Mouse (Mus musculus) adrenal gland, adult 18-20 months (tissue): Measurements from ENCODE around the gene Celf1. TPM values are rescaled to one million over a fixed set of nuclear protein-coding genes. Genes with fewer than 3 reads are reported as not detected.
"Not testable (repeated sequence)": the region's sequence is repeated elsewhere in the genome, so short reads cannot be mapped to it uniquely, and the experiment has no call there.

Source experiments
- DNase-seq, 2 experiments: peaks; one replicate each; pipeline ENCODE4 v3.0.0; 2021 to 2022; ENCODE audit warnings: low spot score in 2 of 2
- total RNA-seq, 2 experiments: library from RNA; stranded (reverse); gene quantifications; 1 replicate in 1 of 2; 2 replicates in 1 of 2; pipeline ENCODE4 v1.2.3; 2021

Celf1 gene
- total RNA-seq, 2 experiments from 2014 or later: 90.5 to 97.3 TPM

DNA sequence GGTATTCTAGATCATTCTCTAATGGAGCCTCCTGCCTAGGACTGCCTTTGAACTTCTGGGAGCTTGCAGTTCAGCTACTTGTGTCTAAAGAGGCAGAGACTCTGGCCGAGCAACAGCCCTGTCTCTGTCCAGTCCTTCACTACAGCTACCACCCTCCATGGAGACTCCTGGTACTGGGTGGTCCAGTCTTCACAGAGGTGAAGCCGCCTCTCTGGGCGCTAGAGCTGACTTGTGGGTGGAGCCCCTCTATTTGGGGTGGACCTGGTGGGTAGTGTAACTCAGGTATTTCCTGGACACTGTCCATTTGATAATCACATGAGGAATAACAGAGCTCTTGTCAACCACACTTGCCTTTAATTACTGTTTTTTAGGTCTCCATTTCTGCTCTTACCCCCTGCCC is 79.7 kb downstream of the Celf1 start:
- DNase-seq: no peak

DNA sequence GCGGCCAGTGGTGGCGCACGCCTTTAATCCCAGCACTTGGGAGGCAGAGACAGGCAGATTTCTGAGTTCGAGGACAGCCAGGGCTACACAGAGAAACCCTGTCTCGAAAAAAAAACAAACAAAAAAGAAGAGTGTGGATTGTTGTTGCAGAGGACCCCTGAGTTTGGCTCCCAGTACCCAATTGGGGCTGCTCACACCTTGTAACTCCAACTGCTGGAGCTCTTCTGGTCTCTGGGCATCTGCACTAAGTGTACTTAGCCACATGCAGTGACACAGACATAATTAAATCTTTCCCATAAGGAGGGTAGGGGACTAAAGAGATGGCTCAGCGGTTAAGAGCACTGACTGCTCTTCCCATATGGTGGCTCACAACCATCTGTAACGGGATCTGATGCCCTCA is 82.1 kb downstream of the Celf1 start:
- not testable (repeated sequence) for DNase-seq

DNA sequence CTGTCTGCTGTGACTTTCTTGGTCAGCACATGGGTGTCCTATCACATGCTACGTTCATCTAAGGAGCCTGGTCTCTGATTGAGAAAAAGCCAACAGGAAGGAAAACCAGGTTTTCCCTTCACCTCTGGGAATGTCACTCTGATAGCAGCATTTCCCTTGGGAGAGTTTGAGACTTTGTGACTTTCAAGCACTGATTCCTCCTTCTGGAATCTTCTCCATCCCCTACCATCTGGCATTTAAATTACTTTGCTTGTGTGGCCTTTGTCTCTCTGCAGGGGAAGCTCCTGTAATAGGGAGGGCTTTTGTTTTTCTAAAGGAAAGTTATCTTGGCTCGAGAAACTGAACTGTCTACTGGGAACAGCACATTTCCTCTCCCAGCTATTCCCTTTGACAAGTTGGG is 82.9 kb downstream of the Celf1 start:
- DNase-seq: no peak

DNA sequence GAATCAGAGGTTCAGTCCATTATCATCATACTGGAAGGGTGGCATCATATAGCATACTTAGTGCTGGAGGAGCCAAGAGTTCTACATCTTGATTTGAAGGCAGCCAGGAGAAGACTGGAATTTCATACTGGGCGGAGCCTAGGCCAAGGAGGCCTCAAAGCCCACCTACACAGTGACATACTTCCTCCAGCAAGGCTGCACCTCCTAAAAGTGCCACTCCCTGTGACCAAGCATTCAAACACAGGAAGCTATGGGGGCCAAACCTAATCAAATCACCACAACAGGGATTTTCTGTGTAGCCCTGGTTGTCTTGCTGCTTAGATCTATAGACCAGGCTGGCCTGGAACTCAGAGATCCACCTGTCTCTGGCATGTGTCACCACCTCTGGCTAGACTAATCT is 83.8 kb downstream of the Celf1 start:
- no peak for DNase-seq

DNA sequence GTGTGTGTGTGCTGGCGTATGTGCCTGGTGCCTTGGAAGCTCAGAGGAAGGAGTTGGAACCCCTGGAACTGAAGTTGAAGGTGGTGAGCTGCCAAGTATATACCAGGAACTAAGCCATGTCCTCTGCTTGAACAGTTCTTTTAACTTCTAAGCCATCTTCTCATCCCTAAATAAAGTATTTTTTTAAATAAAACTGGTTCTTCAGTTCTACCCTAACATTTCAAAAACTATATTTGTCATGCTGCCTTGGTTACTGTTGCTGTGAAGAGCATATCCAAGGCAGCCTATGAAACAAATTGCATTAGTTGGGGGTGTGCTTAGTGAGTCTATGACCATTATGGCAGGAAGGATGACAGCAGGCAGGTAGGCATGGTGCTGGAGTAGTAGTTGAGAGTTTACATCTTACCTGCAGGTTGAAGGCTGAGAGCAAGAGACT is 84.9 kb downstream of the Celf1 start:
- no peak for DNase-seq

DNA sequence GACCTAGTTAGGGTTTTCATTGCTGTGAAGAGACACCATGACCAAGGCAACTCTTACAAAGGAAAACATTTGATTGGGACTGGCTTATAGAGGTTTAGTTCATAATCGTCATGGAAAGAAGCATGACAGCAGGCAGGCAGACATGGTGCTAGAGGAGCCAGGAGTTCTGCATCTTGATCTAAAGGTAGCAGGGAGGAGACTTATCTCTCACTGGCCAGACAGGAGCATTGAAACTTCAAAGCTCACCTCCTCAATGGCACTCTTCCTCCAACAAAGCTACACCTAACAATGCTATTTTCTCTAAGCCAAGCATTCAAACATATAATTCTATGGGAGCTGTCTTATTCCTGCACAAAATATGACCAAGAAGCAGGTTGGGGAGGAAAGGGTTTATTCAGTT is 86.3 kb downstream of the Celf1 start:
- no peak for DNase-seq

DNA sequence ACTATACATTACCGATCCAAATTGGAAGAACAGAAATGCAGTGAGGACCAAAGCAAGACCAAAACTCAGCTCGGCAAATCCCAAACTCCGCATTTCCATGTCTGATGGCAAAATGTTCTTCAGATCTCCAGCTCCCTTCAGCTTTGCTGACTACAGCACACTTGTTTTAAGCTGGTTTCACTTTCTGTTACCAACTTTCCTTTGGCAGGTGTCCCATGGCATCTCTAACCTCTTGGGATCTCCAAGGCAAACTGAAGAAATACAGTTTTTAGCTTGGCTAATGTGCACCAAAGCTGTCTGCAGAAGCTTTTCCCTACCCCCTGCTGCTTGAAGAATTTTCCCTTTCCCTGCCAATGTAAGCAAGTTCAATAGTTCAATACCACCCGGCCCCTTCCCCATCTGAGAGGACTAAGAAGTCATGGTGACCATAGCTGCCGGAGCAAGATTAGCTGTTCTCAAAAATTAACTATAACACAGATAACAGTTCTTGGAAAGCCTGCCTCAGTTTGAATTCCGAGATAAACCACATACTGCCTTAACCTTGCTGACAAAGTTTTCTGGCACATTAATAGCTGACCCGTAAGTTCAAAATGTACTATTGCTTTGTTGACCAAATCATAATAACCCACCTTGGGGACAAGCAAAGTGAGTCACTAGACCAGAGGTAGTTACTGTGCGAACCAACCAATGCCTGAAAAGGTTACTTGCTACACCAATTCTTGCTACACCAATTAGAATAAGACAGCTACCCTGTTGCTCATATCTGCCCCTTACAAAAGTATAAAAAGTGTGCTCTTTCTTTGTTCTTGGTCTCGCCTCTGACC is 87.4 kb downstream of the Celf1 start:
- DNase-seq: no peak

DNA sequence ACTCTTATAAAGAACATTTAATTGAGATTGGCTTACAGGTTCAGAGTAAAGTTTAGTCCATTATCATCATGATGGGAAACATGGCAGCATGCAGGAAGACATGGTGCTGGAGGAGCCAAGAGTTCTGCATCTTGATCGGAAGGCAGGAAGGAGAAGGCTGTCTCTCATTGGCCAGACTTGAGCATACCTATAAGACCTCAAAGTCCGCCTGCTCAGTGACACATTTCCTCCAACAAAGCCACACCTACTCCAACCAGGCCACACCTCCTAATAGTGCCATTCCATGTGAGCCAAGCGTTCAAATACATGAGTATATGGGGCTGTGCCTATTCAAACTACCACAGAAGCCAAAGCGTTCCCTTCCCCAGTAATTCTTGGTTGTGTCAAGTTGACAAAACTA is 91.0 kb downstream of the Celf1 start:
- no peak for DNase-seq

DNA sequence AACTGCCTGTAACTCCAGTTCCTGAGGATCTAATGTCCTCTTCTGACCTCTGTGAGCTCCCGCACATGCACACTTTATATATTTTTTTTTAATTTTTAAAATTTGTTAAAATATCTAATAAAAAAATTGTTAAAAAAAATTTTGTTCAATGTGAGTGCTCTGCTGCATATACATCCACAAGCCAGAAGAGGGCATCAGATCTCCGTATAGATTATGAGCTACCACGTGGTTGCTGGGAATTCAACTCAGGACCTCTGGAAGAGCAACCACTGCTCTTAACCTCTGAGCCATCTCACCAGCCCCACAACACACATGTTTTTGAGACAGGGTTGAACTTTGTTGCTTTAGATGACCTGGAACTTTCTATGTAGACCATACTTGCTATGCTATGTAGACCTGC is 92.8 kb downstream of the Celf1 start:
- DNase-seq: no peak

DNA sequence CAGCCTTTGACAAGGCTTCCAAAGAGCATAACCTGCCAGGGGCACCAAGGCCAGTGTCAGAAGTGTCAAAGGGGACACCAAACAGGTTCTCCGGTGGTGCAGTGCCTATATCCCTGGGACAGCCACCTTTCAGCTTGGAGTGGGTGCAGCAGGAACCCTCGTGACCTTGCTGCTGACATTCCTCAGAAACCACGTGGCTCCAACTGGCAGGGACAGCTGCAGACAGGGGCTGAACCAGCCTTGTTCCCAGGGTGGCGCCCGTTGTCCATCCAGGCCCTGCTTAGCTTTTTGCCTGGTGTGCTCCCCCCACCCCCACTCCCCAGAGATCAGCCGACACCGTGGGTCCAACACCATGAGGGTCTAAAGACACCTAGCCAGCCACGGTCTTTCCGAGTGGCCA is 95.2 kb downstream of the Celf1 start, which contains the start of gene Rapsn:
TSS of gene Rapsn (plus strand) at position 236 of the 400 bp plus-strand sequence.
- DNase-seq: peak in 1 of 2 experiments; percentile 36

DNA sequence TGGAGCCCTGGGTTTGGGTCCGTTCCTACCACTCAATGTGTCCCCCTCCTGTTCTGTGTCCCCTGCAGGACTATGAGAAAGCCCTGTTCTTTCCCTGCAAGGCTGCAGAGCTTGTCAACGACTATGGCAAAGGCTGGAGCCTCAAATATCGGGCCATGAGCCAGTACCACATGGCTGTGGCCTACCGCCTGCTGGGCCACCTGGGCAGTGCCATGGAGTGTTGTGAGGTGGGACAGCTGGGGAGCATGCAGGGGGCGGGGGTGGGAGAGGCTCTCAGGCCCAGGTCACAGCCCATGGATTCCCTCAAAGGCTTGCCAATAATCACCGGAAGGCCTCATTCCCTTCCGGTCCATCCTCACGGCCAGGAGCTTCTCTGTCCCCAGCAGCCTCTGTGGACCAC is 101.6 kb downstream of the Celf1 start:
- no peak for DNase-seq

DNA sequence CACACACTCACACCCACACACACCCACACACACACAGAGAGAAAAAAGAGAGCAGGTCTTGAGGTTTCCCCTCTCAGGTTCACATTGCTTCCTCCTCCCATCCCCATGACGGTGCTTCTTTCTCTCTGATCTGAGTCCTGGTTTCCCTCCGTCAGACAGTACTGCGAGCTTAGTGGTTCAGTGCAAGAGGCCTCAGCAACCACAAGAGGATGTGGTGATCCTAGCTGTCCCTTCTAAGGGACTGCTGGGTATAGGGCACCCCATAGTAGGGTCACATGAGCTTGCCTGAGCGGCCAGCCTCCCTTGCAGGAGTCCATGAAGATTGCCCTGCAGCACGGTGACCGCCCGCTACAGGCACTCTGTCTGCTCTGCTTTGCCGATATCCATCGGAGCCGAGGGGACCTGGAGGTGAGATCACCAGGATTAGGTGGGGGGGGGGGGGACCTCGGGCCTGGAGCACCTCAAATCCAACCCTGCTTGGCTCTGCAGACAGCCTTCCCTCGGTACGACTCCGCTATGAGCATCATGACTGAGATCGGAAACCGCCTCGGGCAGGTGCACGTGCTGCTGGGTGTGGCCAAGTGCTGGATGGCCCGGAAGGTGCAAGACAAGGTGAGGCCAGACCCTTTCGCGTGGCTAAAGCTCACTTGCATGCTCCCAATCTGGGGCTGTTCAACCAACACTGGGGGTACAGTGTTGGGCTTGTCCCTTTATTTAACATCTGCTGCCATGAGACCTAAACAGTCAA is 102.6 kb downstream of the Celf1 start:
- DNase-seq: no peak

DNA sequence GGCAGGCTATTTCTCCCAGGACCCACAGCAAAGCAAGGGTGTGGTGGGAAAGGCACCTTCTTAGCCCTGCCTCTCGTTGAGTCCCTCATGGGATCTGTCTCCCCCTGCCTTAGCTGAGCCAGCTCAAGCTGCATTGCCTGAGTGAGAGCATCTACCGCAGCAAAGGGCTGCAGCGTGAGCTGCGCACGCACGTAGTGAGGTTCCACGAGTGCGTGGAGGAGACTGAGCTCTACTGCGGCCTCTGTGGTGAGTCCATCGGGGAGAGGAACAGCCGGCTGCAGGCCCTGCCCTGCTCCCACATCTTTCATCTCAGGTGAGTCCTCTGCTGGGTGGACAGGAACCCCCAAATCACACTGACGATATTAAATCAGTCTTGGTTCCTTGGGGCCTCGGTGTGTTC is 104.5 kb downstream of the Celf1 start:
- DNase-seq: no peak

DNA sequence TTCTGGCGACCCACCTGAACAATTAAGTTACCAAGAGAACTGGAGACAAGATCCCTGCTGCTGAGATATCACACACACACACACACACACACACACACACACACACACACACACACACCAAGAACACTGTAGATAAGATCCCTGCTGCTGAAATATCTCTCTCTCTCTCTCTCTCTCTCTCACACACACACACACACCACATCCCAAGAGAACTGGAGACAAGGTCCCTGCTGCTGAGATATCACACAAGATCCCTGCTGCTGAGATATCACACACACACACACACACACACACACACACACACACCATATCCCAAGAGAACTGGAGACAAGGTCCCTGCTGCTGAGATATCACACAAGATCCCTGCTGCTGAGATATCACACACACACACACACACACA is 105.6 kb downstream of the Celf1 start:
- DNase-seq: not testable (repeated sequence)

DNA sequence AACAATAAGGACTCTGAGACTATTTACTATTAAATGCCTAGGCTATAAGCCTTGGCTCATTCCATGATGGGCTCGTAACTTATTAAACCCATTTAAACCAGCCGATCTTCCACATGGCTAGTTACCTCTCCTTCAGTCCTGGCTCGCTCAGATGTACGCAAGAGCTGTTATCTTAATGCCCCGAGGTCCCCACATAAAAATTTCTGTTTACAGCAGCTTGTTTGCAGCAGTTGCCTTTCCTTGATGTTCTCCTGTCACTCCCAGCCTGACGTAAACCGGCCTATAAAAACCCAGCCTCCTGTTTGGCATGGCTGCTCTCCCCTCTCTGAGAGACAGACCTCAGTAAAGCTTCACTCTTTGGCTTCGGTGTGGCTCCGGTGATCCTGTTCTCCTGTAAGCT is 107.2 kb downstream of the Celf1 start:
- DNase-seq: no peak

DNA sequence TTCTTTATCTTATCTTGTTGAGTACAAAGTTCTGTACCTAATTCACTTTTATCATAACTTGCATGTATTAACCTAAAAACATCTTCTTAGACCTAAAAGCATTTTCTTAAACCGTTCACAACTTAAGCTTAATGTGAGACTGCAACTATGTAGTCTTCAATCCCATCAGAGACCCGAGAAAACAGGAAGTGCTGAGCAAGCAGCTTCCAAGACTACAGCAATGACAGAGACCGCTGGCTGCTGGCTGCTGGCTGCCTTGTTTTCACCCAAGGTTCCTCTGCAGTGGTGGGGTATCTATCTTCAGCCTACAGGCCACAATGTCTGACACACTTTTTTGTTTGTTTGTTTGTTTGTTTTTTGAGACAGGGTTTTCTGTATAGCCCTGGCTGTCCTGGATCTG is 111.7 kb downstream of the Celf1 start:
- DNase-seq: no peak

DNA sequence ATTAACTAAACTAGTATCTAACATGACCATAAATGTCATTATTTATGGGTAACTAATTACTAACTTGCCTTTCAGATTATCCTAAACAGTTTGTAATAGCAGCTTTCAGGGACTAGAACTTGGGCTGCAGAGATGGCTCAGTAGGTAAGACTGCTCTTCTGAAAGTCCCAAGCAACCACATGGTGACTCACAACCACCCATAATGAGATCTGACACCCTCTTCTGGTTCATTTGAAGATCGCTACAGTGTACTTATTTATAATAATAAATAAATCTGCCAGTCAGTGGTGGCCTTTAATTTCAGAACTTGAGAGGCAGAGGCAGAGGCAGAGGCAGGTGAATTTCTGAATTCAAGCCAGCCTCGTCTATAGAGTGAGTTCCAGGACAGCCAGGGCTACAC is 112.6 kb downstream of the Celf1 start:
- DNase-seq: no peak

DNA sequence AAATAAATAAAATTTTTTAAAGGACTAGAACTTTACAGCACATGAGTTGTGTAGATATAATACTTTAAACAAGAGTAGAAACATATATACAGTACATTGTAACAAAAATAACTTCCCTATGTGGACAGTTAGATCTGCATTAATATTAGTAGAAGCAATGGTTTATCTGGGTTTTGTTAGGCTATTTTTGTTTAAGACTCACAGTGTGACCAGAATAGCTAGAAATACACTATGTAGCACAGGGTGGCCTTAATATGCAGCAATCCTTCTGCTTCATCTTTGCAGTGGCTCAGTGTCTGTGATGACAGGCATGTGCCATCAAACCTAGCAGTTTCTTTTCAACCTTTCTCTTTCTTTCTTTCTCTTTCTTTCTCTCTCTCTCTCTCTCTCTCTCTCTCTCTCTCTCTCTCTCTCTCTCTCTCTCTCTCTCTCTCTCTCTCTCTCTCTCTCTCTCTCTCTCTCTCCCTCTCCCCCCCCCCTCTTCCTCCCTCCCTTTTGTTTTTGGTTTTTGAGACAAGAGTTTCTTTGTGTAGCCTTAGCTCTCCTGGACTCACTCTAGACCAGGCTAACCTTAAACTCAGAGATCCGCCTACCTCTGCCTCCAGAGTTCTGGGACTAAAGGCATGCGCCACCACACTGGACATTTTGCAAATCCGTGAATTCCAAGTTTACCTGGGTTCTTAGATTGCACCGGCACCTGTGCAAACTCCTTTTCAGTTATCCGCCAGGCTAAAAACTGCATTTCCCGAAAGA is 113.2 kb downstream of the Celf1 start:
- DNase-seq: no peak

DNA sequence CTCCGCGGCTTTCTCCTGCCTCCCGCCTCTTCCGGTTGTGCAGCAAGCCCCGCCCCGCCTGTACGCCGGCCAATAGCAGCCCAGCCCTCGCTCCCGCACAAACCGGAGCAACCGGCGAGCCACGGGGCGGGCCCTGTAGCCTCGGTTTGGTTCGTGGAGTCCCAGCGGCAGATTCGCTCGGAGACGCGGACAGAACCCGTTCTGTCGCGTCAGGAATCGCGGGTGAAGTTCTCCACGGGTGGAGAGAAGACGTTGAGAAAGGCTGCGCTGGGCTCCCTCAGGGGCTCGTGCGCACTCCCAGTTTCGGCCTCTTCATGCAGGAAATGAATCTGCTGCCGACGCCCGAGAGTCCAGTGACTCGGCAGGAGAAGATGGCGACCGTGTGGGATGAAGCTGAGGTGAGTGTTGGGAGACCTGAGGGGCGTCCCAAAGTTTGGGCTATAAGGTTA is 113.8 kb downstream of the Celf1 start, which contains the start of gene Psmc3:
TSS of gene Psmc3 (plus strand) at position 76 of the 449 bp plus-strand sequence.
- peak; percentile 94 to 95 for DNase-seq

DNA sequence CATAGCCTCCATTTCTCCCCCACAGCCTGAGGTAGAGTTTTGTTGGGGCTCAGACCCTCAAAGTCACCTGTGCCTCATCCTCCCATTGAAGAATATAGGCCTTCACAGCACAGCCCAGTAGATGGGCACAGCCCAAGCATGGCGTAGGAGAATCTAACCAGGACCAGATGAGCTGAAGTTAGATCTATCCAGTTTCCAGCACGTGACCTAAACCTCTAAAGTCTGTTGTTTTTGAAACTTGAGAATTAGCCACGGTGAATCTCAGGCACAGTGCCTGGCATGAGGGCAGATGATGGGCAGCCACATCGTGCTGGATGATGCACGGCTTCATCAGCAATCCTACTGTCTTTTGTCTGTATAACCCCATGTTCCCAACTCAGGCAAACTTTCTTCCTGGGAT is 118.3 kb downstream of the Celf1 start:
- DNase-seq: no peak

DNA sequence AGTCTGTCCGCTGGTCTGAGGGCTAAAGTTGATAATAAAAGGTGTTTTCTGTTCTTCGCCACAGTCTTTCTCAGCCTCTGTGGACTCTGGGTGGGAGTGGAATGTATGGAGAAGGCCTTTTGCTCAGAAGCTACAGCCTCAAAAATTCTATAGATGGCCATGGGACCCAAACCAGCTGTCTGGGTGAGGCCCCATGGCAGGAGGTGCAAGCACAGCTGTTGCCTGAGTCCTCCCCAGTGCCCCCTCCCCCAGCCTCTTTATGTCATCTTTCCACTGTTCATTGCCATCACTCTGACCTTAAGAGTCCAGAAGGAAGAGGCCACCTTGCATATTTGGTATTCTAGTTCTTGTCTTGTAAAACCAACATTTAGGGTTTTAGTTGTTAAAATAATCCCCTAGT is 119.2 kb downstream of the Celf1 start:
- DNase-seq: no peak
